Mouse (Mus musculus) ovary, adult 18-20 months (tissue): Measurements from ENCODE around the gene Dennd1a.

Experiments
- DNase-seq: peaks from one replicate; pipeline ENCODE4 v3.0.0; 2022; ENCODE audit warnings: low spot score, mixed read lengths

Dennd1a gene

GRCm38 (mm10) chr2:37815676-37816075, 471.5 kb downstream of the Dennd1a start:
- DNase-seq: no peak

- DNase-seq: no peak
Measured at GRCm38 (mm10) chr2:37814820-37815361, 472.3 kb downstream of the Dennd1a start.

- no peak for DNase-seq
Measured at GRCm38 (mm10) chr2:37812401-37812800, 474.8 kb downstream of the Dennd1a start.

- no peak for DNase-seq
Measured at GRCm38 (mm10) chr2:37811682-37812081, 475.5 kb downstream of the Dennd1a start.

- DNase-seq: peak; percentile 58
Measured at GRCm38 (mm10) chr2:37802610-37803212, 484.5 kb downstream of the Dennd1a start.

GRCm38 (mm10) chr2:37801687-37802086, 485.5 kb downstream of the Dennd1a start:
- no peak for DNase-seq

GRCm38 (mm10) chr2:37799137-37799536, 488.1 kb downstream of the Dennd1a start:
- no peak for DNase-seq

GRCm38 (mm10) chr2:37797046-37797445, 490.1 kb downstream of the Dennd1a start:
- DNase-seq: no peak

GRCm38 (mm10) chr2:37796021-37796420, 491.2 kb downstream of the Dennd1a start:
- no peak for DNase-seq

- no peak for DNase-seq
Measured at GRCm38 (mm10) chr2:37791340-37791739, 495.9 kb downstream of the Dennd1a start.

- no peak for DNase-seq
Measured at GRCm38 (mm10) chr2:37790738-37791137, 496.5 kb downstream of the Dennd1a start.

- no peak for DNase-seq
Measured at GRCm38 (mm10) chr2:37789995-37790394, 497.2 kb downstream of the Dennd1a start.

- DNase-seq: peak; percentile 24
Measured at GRCm38 (mm10) chr2:37789029-37789428, 498.2 kb downstream of the Dennd1a start.

- DNase-seq: peak; percentile 26
Measured at GRCm38 (mm10) chr2:37788176-37788962, 498.8 kb downstream of the Dennd1a start.

GRCm38 (mm10) chr2:37786461-37786860, 500.7 kb downstream of the Dennd1a start:
- no peak for DNase-seq

GRCm38 (mm10) chr2:37784473-37784872, 502.7 kb downstream of the Dennd1a start:
- DNase-seq: peak; percentile 33

- no peak for DNase-seq
Measured at GRCm38 (mm10) chr2:37782002-37782401, 505.2 kb downstream of the Dennd1a start.

- no peak for DNase-seq
Measured at GRCm38 (mm10) chr2:37781421-37781820, 505.8 kb downstream of the Dennd1a start.

- peak; percentile 67 for DNase-seq
Measured at GRCm38 (mm10) chr2:37780270-37780929, 506.8 kb downstream of the Dennd1a start.

GRCm38 (mm10) chr2:37777958-37778720, 509.1 kb downstream of the Dennd1a start:
- DNase-seq: no peak

- DNase-seq: no peak
Measured at GRCm38 (mm10) chr2:37776611-37777411, 510.4 kb downstream of the Dennd1a start.
